Mouse (Mus musculus): ENCODE results near the gene Snx20.

Snx20 gene

DNA sequence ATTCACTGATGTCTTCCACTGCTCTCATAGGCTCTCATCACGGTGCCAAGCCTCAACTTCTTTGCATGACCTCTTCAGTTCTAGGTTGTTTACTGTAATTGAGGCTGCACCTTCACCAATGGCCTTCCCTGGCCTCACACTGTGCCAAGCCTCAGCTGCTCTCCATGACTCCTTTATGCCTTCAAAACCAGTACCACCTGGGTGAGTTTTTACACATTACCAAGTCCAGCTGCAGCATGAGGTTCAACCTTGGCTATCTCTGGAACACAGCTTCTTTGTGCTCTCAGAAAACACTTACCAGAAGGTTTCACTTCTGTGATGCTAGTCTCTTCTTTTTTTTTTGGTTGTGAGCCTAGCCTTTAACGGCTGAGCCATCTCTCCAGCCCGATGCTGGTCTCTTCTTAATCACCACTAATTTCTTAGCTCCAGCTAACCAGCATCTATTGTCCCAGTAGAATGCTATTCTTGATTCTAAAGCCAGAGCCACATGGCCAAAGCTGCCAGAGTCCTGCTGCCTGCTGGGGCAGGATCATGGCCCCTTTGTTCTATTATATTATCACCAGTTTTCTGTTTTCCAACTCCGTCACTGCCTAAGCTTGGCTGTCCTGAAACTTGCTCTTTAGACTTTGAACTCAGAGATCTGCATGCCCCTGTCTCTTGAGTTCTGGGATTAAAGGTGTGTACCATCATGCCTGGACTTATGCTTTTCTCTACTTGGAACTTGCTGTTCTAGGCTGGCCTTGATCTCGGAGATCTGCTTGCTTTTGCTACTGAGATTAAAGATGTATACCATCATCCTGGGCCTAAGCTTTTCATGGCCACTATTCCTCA is 7.0 kb upstream of the Snx20 start:
- DNase-seq (ENCODE audit: low read depth) = no peak

DNA sequence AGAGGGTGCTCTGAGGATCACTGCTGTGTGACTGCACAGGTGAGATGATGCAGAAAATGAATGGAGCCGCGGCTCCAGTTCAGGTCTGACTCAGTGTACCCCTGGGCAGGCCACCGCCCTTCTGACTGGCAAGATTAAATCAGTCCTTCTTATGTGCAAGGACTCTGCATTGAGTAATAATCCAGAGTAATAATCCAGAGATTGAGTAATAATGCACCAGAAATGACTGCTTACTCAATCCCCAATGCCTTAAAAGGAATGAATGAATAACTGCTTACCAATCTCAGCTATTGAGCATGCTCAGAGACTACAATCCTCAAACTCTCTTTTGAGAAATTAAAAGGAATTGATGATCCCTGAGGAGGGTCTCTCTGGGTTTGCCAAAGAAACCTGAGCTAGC is 3.0 kb upstream of the Snx20 start:
- DNase-seq (ENCODE audit: low read depth) = no peak

GRCm38 (mm10) chr8:88637092-88638000 is 1.4 kb upstream of the Snx20 start:
- DNase-seq (ENCODE audit: low read depth) = no peak

- no peak for DNase-seq (ENCODE audit: low read depth)
These were observed 2.6 kb downstream of the Snx20 start for GRCm38 (mm10) chr8:88633343-88633765.

DNA sequence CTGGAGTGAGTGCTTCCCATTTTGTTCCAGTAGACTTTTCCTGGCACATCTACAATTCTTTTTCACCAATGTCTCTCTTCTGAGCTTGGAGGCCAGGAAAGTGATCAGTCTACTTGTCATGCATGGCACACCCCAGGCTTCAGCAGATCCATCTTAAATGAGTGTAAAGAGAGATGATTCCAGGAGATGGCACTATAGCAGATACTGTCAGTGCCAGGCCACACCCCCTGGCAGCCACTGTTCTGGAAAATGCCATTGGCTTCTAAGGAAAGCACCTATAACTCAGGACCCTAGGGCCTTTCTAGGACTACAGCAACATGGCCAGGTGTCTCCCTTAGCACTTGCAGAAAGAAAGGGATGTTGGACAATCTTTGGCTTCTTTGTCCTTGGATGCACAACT is 4.8 kb downstream of the Snx20 start:
- DNase-seq (ENCODE audit: low read depth) = no peak

GRCm38 (mm10) chr8:88630225-88630624 is 5.7 kb downstream of the Snx20 start:
- no peak for DNase-seq (ENCODE audit: low read depth)

DNA sequence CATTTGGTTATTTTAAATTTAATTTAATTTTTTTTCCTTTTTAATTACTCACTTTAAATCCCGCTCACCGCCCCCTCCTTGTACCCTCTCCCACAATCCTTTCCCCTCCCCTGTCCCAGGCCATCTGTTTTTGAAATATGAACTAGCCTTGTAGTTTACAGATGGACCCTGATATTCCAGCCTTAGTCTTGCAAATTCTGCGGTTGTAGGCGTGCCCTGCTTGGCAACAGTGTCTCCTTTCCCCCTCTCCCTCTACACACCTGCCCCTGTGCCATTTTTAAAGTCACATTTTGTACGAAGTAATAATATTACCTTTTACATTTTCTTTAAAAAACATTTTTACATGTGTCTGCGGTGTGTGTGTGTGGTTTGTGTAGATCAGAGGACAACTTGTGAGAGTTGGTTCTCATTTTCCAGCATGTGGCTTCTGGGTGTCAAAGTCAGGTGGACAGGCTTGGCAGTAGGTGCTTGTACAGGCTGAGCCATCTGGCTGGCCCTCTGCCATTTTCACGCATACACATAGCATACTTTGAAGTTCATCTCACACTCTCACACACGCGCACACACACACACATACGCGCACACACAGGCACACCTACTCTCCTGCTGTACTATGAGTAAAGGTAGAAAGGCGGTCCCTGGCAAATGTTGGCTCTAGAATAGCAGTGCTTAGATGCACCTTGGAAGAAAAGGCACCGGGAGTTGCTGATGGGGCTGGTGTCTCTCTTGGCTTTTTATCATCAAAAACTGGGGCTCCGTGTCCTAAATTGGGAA is 7.7 kb downstream of the Snx20 start:
- DNase-seq (ENCODE audit: low read depth) = no peak

DNA sequence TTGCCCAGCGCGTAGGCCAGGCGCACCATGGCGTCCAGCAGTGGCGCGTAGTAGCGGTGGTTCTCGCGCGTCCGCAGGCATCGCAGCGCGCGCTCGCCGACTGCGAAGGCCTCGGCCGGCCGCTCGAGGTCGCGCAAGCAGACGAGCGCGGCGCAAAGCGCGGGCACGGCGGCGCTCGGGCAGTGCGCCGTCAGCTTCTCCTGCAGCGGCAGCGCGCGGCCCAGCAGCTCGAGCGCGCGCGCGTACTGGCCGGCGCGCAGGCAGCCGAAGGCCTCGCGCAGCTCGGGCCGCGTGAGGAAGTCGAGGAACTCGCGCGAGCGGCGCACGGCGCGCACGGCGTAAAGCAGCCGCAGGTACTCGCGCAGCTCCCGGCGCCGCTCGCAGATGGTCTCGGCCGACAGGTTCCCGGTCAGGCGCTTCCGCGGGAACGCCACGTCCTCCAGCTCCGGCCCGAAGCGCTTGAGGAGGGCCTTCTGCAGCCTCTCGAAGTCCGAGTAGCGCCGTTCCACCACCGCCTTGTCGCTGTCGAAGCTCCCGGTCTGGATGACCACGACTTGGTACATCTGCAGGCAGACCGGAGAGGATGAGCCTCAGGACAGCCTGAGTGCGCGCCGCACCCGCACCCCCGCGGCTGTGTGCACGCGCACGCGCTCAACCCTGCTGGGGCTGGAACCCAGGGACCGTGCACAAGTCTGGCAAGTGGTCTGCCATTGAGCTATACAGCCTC is 8.5 kb downstream of the Snx20 start:
- DNase-seq (ENCODE audit: low read depth) = no peak

- no peak for DNase-seq (ENCODE audit: low read depth)
These were observed 9.0 kb downstream of the Snx20 start for GRCm38 (mm10) chr8:88626940-88627264.

DNA sequence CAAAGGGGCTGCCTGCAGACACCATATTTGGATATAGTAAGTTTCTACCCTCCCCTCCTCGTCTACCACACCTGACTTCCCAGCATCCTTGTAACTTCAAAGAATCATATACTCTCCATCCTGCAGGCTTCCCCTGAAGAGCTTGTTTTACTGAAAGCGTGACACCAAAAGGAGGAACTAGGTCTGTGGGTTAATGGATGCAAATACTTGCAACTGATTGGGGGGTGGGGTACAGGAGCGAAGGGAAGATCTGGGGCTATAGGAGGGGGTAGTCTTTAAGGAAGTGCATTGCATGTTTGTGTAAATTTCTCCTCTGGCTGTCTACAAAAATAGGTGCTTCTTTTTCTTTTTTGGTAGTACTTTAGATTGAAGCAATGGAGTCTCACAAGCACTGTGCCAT is 9.5 kb downstream of the Snx20 start:
- no peak for DNase-seq (ENCODE audit: low read depth)

DNA sequence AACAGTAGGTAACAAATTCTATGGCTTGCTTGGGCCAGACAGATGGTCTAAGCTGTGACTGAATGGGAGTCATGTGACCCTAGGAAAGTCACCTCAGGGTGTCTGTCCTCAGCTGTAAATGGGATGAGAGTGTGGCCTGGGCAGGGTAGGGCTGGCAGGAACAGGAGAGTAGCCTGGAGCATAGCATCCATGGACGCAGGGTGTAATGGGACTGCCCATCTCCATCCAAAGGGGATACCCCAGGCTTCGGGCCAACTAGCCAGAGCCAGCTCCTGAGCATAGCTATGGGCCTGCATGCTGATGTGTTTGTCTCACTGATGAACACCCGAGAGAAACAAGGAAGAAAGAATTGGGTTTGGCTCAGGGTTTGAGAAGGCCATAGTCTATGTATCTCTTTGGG is 11.7 kb downstream of the Snx20 start:
- DNase-seq (ENCODE audit: low read depth) = no peak

GRCm38 (mm10) chr8:88623351-88623750 is 12.6 kb downstream of the Snx20 start:
- DNase-seq (ENCODE audit: low read depth) = no peak

- no peak for DNase-seq (ENCODE audit: low read depth)
These were observed 14.5 kb downstream of the Snx20 start for GRCm38 (mm10) chr8:88621408-88621807.

DNA sequence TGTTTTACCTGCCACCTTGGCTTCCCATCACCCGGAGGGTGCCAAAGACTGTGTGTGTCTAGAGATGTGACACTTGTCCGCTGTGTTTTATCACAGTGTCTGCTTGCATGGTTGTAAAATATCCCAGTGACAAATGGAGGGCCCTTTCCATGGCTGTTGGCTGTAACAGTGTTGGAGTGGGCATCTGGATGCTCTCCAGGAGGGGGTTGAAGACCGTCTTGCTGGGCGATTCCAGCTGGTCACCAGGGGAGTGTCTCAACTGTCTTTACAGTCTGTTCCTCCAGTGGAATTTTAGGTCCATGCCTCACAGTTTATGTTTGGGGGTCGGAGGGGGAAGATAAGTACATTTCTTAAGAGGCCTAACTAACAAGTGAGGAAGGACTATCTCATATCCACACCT is 15.0 kb downstream of the Snx20 start:
- no peak for DNase-seq (ENCODE audit: low read depth)

GRCm38 (mm10) chr8:88619513-88619912 is 16.4 kb downstream of the Snx20 start:
- no peak for DNase-seq (ENCODE audit: low read depth)

DNA sequence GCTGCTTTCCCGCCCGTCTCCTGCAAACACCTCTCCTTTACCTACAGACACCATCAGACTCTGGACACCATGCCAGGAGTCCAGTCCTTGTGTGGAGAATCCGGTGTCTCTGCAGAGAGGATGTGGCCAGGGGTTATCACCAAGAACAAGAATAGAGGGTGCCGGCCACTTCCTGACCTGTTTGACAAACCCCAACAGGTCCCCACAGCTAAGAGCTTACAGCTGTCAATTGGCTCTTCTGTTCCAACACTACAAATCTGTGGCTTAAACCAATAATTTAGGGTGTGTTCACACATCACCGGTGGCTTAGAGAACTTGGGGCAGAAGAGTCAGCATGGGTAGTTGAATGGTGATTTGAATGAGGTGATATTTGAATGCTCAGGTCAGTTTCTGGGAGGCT is 17.3 kb downstream of the Snx20 start:
- no peak for DNase-seq (ENCODE audit: low read depth)

- DNase-seq (ENCODE audit: low read depth) = no peak
These were observed 20.9 kb downstream of the Snx20 start for GRCm38 (mm10) chr8:88614981-88615380.

- no peak for DNase-seq (ENCODE audit: low read depth)
These were observed 25.7 kb downstream of the Snx20 start for GRCm38 (mm10) chr8:88610271-88610670.

- DNase-seq (ENCODE audit: low read depth) = no peak
These were observed 26.9 kb downstream of the Snx20 start for GRCm38 (mm10) chr8:88609036-88609435.

GRCm38 (mm10) chr8:88605361-88606040 is 30.4 kb downstream of the Snx20 start:
- no peak for DNase-seq (ENCODE audit: low read depth)
